Mouse (Mus musculus): ENCODE measurements around the gene Ppp2r5c.
A peak's percentile ranks its signal among the peaks of the same experiment; 100 is the strongest.

Gene Ppp2r5c

GRCm38 (mm10) chr12:110444530-110444929 lies 2.4 kb upstream of the Ppp2r5c start:
- no peak for DNase-seq

DNA sequence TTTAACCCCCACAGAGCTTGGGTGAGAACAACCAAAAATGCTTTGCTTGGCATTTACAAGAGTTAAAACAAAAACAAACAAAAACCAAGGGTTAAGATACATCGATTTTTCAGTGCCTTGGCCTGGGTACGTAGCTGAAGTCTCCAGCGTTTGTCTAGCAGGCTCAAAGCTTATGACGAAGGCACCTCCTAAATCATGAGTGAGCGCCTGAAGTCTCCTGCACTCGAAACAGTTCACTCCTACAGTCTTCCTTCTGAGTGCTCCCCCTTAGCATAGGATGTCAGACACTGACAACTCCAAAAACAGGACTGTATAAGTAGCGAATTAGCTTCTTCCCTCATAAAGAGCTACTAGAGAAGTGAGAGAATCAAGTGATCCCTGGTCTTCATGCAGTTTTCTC lies 1.1 kb upstream of the Ppp2r5c start:
- DNase-seq = no peak

DNA sequence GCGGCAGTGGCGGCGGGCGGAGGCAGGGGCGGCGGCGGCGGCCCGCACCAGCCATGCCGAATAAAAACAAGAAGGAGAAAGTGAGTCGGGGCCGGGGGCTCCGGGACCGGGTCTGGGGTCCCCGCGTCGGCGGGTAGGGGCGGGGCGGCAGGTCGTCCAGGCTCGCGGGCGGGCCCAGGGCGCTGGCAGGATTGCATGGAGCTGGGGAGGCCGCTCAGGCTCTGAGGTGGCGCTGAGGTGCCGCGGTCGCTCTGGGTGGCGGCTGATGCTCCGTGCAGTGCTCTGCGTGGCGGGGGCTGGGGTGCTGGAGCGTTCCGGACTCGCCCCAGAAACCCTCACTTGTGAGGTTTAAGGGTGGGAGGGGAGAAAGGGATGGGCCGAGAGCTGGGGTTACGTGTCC lies 386 bp downstream of the Ppp2r5c start:
- DNase-seq = peak; percentile 58

DNA sequence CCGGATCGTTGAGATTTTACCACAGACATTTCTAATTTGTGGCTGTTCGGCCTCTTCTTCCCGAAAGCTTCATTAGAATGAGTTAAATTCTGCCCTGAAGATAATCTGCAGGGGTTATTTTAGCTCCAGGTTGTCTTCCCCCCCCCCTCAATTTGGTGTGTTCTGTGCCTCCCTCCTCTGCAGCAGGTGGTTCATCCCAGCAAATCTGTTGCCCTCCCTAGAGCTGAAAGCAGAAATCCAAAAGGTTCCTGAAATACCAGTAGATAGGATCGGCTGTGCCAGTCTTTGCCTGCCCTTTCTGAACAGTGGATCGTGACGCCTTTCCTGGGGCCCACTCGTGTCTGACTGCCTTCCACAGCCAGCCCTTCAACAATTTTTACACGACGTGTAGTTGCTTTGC lies 1.8 kb downstream of the Ppp2r5c start:
- no peak for DNase-seq

DNA sequence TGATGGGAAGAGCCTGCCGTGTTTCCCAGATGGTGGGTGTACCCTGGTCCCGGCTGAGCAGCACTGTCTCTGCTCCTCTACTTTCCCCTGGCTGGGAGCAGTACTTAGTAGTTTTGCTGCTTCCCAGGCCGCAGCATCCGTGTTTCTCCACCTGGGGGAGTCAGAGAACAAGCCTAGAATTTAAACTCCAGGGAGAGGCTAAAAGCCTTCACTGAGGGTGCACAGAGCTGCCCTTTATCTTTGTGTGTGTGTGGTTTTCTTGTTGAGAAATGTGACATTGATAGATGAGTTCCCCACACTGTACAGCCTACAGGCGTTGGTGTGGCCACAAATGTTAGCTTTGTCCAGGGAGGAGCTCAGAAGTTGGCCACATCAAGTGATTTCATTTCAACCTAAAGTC lies 7.3 kb downstream of the Ppp2r5c start:
- DNase-seq = peak; percentile 62

- DNase-seq = no peak
Observed at GRCm38 (mm10) chr12:110456024-110456423, 9.1 kb downstream of the Ppp2r5c start.

DNA sequence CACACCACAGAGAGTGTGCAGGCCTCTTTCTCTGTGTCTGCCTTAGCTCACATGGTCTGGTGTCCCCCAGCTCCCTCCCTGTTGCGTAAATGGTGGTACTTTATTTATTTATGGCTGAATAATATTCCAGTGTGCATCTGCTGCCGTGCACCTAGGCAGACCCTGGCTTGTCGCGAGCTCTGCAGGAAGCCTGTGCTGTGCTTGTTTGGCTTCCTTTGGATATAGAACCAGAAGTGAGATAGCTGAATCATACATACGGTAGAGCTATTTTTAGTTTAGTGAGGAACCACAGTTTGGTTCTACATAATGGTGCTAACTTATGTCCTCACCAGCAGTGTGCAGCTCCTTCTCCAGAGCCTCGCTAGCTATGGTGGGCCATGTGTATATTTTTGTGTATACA lies 11.7 kb downstream of the Ppp2r5c start:
- no peak for DNase-seq

DNA sequence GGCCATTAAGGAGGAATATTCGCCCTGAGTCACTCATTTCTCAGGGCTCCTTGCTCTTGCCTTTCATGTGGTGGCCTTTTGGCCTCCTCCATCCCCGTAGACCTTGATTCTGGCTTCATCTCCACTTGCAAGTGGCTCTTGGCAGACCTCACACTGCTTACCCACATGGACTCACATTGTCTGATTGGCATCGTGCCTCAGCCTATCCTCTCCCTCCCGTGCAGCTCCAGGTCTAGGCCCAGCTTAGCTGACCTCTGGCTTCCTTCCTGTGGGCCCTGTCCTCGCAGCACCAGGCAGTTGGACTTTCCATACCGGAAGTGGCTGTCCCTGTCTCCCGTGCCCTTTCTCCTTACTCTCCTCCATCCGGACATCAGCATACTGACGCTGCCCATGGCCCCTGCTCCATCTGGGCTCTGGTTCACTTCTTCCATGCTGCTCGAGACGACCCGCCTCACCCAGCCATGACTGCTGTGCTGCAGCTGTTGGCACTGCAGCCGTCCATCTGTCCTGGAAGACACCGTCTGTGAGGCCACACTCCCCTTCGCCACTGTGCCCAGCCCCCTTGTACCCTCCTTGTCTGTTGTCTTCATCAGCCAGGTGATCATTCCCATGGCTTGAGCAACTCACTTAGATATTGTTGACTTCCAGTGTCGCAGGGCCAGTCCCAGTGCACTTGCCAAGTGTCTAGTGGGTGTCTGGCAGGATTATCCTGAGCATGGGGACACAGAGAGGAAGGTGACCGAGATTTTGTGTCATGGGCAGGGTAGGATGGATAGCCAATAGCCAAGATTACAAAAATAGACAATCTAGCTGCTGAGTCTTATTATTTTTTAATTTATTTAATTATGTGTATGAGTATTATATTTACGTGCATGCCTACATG lies 13.7 kb downstream of the Ppp2r5c start:
- DNase-seq = no peak

DNA sequence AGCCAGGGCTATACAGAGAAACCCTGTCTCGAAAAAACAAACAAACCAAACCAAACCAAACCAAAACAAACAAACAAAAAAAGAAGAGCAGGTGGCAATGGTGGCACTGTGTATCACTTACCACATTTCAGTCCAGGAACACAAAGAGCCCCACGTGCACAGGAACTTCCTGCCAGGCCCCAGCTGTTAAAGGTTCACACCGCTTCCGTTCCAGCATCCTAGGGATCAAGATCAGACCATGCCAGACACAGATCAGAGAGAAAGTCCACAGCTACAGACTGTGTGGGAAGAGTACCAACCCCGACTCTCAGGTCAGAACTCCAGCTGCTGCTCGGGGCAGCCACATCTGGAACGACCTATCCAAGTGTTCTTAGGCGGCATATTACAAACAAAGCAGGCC lies 16.8 kb downstream of the Ppp2r5c start:
- no peak for DNase-seq

DNA sequence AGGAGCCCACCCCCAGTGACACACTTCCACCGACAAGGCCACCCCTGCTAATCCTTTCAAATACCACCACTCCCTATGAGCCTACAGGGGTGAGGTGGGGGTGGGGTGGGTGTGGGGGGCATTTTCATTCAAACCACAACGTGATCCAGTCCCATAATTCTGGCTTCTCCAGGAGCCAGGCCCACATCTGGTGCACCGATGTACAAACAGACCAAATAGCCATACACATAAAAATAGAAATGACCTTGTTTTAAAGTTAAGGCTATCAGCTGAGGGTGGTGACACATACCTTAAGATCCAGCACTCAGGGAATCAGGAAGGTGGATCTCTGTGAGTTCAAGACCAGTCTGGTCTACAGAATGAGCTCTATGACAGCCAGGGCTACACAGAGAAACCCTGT lies 24.5 kb downstream of the Ppp2r5c start:
- DNase-seq = no peak

- no peak for DNase-seq
Observed at GRCm38 (mm10) chr12:110472247-110472646, 25.3 kb downstream of the Ppp2r5c start.

DNA sequence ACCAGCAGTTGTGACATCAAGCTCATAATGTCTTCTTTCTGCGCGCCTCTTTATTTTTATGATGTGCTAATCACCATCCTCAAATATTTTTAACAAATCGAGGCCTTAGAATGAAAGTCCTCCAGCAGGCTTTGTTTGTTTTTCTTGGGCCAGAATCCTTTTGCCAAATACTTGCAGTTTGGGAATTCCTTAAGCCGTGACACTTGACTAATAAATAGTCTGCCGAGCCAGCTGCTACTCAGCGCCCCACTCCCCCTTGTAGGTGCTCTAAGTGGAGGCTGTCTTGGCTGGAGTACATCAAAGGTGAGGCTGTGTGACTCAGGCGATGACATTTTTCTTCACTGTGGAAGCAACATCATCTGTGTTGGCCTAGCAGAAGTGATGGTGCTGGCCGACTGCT lies 27.6 kb downstream of the Ppp2r5c start:
- DNase-seq = no peak

DNA sequence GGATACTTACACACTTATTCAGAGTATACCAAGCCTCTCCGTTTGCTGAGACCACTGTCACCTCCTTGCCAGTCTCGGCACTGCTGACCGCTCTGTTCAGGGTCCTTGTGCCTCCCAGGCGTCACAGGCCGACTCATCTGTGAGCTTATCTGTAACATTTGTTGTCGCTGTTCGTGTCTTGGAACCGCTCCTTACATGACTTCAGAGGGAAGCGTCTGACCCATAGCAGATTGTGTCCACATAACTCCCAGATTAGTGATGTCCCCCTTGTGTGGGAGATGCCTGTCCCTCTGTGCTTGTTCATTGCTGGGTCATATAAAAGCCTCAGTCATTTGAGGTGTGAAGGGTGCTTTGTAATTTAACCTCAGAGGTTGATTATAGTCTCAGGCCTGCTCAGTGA lies 29.6 kb downstream of the Ppp2r5c start:
- DNase-seq = no peak

- no peak for DNase-seq
Observed at GRCm38 (mm10) chr12:110477906-110478305, 31.0 kb downstream of the Ppp2r5c start.

DNA sequence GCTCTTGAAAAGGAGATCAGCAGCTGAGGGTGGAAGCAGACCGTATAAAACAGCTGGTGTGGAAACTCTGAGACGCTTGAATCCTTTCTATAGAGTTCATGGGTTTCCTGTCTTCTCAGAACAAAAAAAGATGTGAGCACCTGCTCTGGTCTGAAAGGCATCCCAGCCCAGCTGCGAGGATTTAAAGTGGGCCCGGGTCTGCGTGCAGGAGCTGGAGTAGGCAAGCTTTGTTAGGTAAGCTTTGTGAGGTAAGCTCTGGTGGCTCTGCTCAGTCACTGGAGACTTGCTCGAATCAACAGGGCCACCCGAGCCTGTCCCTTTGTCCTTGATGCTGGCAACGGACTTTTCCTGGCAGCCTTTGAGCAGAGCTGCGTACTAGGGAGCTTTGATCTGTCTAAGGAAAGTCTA lies 31.7 kb downstream of the Ppp2r5c start:
- no peak for DNase-seq

- no peak for DNase-seq
Observed at GRCm38 (mm10) chr12:110479268-110479667, 32.3 kb downstream of the Ppp2r5c start.

DNA sequence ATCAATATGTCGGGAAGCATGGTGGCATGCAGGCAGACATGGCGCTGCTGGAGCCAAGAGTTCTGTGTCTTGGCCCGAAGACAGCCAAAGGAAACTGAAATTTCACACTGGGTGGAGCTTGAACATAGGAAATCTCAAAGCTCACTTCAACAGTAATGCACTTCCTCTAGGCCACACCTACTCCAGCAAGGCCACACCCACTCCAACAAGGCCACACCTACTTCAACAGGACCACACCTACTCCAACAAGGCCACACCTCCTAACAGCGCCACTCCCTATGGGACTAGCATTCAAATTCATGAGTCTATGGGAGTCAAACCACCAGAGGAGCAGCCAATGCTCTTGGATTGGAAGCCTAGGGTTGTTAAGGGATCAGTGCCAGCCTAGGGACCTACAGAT lies 33.8 kb downstream of the Ppp2r5c start:
- no peak for DNase-seq

DNA sequence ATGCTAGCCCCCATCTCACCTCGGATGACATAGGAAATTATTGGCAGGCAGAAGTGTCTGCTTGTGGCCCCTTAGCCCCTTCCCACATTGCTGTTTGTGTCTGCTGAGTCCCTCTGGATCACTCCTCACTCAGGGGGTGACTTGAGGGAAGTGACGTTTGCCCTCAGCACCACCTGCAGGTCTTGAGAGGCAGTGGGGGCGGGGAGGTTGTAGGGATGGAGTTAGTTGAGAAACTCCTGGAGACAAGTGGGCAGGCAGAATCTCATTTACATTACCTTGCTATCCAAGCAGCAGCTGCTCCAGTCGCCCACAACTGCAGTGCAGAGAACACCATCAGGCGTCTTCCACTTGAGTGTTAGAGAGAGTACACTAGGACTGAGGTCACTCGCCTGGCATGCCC lies 36.8 kb downstream of the Ppp2r5c start:
- no peak for DNase-seq

GRCm38 (mm10) chr12:110484824-110485584 lies 38.1 kb downstream of the Ppp2r5c start:
- no peak for DNase-seq

- peak; percentile 62 for DNase-seq
Observed at GRCm38 (mm10) chr12:110485585-110486331, 38.8 kb downstream of the Ppp2r5c start.

- DNase-seq = no peak
Observed at GRCm38 (mm10) chr12:110486852-110487251, 39.9 kb downstream of the Ppp2r5c start.

GRCm38 (mm10) chr12:110488031-110488430 lies 41.1 kb downstream of the Ppp2r5c start:
- DNase-seq = no peak

GRCm38 (mm10) chr12:110489946-110490701 lies 43.2 kb downstream of the Ppp2r5c start:
- DNase-seq = no peak
